Comparison of ENCODE assay signal across 10 mouse cellular contexts in the genomic region with DNA sequence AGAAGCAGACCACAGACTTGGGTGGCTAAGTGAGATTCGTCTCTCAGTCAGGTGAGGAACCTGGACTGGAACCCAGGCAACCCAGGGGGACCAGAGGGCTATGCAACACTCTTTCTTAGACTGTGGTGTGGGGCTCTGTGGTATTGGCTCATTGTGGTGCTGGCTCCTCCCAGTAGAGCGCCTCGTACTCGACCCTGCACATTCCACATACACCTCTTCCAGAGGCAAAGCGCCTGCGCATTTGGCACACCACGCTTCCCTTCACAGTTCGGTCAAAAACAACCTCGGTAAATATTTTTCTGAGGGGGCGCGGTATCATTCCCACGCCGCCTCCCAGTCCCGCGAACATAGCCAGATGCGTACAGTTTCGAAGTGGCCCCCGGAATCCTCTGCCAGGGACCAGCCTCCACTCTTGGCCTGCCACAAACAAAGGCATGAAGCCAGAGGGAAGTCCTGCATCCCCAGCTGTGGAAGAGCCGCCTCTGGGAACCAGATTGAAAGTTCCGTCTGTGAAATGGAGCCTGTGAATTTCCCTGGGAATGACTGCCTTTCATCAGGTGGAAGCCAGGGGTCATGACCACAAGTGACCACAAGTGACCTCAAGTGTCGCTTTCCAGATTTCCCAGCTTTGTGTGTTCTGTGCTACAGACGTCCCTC. TPM values are rescaled to one million over a fixed set of nuclear protein-coding genes. Genes with fewer than 3 reads are reported as not detected.
DNase-seq lines count a peak whose midpoint lies in the region; ATAC-seq and TF ChIP-seq lines count a peak whose summit lies in the region.
"Had no signal": no experiment of that assay in that cellular context is flagged by ENCODE, and none has a peak within 500 bp of the region (broad histone marks: within the 10 kb centered on the region; RNA-seq: fewer than 3 reads in every experiment).

No protein-coding gene starts in this region.

- peaks cover 66% of the 10 kb centered on the region for H3K27me3 ChIP-seq in E14TG2a.4 (ENCODE audit: insufficient read depth, low read length)
- no peaks in the 10 kb centered on the region for H3K27me3 ChIP-seq in thymus, adult 2 months (ENCODE audit: control insufficient read depth, insufficient read depth, low read length)
- H3K27me3 ChIP-seq in stomach, postnatal 0 days (ENCODE audit: control insufficient read depth, insufficient read depth, low read length): no peaks in the 10 kb centered on the region

- H3K9ac ChIP-seq in stomach, postnatal 0 days (ENCODE audit: low read length): no peak overlapping the region

- H3K4me3 ChIP-seq in E14TG2a.4 (replicated peaks; ENCODE audit: low read length): peak overlapping the region; percentile 68
- H3K4me3 ChIP-seq in thymus, adult 2 months (ENCODE audit: control insufficient read depth, insufficient read depth, low read length): no peak overlapping the region
- H3K4me3 ChIP-seq in stomach, postnatal 0 days (ENCODE audit: low read depth, low read length): no peak overlapping the region

- no peak for TF ChIP-seq EP300 in stomach, postnatal 0 days (optimal IDR thresholded peaks at IDR 0.05)

- peaks cover 16% of the 10 kb centered on the region for H3K4me1 ChIP-seq in E14TG2a.4 (replicated peaks; ENCODE audit: low read depth, low read length)
- H3K4me1 ChIP-seq in thymus, adult 2 months (replicated peaks; ENCODE audit: control insufficient read depth, insufficient read depth, low read length): no peaks in the 10 kb centered on the region; the same call in 1 of the 2 replicates
- no peaks in the 10 kb centered on the region; the same call in 1 of the 2 replicates for H3K4me1 ChIP-seq in stomach, postnatal 0 days (replicated peaks; ENCODE audit: control insufficient read depth, insufficient read depth)

- no peak overlapping the region for H3K4me2 ChIP-seq in stomach, postnatal 0 days (replicated peaks; ENCODE audit: low read depth)

- ATAC-seq in stomach, postnatal 0 days (ENCODE audit: low FRiP score, low TSS enrichment): no peak

- no peaks in the 10 kb centered on the region for H3K36me3 ChIP-seq in E14TG2a.4 (ENCODE audit: insufficient read depth, low read length)
- no peaks in the 10 kb centered on the region for H3K36me3 ChIP-seq in thymus, adult 2 months (ENCODE audit: control insufficient read depth, insufficient read depth, low read length)
- H3K36me3 ChIP-seq in stomach, postnatal 0 days (ENCODE audit: control insufficient read depth, insufficient read depth, low read length): no peaks in the 10 kb centered on the region

- H3K27ac ChIP-seq in thymus, adult 2 months (ENCODE audit: control insufficient read depth, insufficient read depth, low read length): no peak overlapping the region
- no peak overlapping the region for H3K27ac ChIP-seq in stomach, postnatal 0 days (replicated peaks)

- no peaks in the 10 kb centered on the region for H3K9me3 ChIP-seq in E14TG2a.4 (ENCODE audit: low read length)
- H3K9me3 ChIP-seq in stomach, postnatal 0 days (ENCODE audit: control insufficient read depth, low read length): no peaks in the 10 kb centered on the region

- peak; percentile 49 for DNase-seq in embryo, embryonic 10 days (ENCODE audit: low spot score)
- DNase-seq in embryo, embryonic 10.5 days (ENCODE audit: low spot score): no peak
- peak; percentile 19 for DNase-seq in fibroblast of lung, adult 2 months (ENCODE audit: low read depth)
- DNase-seq in kidney, postnatal 10 days: peak; percentile 49
- no peak for DNase-seq in thymus, adult 2 months
- DNase-seq in stomach, postnatal 0 days (ENCODE audit: low spot score): no peak
- DNase-seq in thymus, postnatal 4 days: no peak
- DNase-seq: adrenal gland, adult 8-10 months; cerebellum, adult 11 months had no signal

- no peak for TF ChIP-seq CTCF in E14TG2a.4 (conservative IDR thresholded peaks at IDR 0.05; ENCODE audit: low read length)
- no peak for TF ChIP-seq CTCF in thymus, adult 2 months (IDR thresholded peaks at IDR 0.05; ENCODE audit: borderline replicate concordance, control insufficient read depth, extremely low read depth, insufficient read depth, low read length, poor library complexity)
- TF ChIP-seq CTCF in stomach, postnatal 0 days (IDR thresholded peaks at IDR 0.05; ENCODE audit: low read depth): no peak

- TF ChIP-seq POLR2A in thymus, adult 2 months (IDR thresholded peaks at IDR 0.05; ENCODE audit: control insufficient read depth, extremely low read depth, insufficient read depth, low read length, poor library complexity): no peak

- 83% methylated on average over 22 of the region's 22 CpGs for WGBS in thymus, adult 2 months
- 69% methylated on average over 22 of the region's 22 CpGs for WGBS in stomach, postnatal 0 days

RNA-seq across cellular contexts. Expression of gene Podxl, which starts 12.8 kb away (rescaled TPM):
- polyA plus RNA-seq in thymus, adult 2 months (2012; rRNA removed): 6.3 and 6.6 TPM in 2 replicates
- polyA plus RNA-seq in stomach, postnatal 0 days (2015; fragmentation: Nextera tagmentation; extraction: Ambion mirVana): 6.6 and 6.7 TPM in 2 replicates

Comparison
In these comparisons a context has a peak if more than half of its experiments do, and no peak if none do; other contexts are left out.
1. DNase-seq: peak in embryo, embryonic 10 days (single experiment), fibroblast of lung, adult 2 months (single experiment) and kidney, postnatal 10 days (single experiment); none in embryo, embryonic 10.5 days (single experiment), thymus, adult 2 months (single experiment), stomach, postnatal 0 days (single experiment) and thymus, postnatal 4 days (single experiment).